Mouse (Mus musculus): Measurements from ENCODE around the gene a. TPM values are rescaled to one million over a fixed set of nuclear protein-coding genes. Genes with fewer than 3 reads are reported as not detected.

a gene
- polyA plus RNA-seq, 1 experiment: not detected

- Histone ChIP-seq H3K4me1 (ENCODE audit: control insufficient read depth, insufficient read depth, insufficient read length, low read length) (peaks cover 8% of the 10 kb centered on the region; the same call in 1 of the 2 replicates), H3K4me3 (ENCODE audit: insufficient read depth, low read depth, low read length) (no peak overlapping the region), H3K27ac (replicated peaks; ENCODE audit: low read depth, low read length) (no peak overlapping the region)
These were observed 12.6 kb downstream of the a start for GRCm38 (mm10) chr2:154803845-154804244.

- H3K4me1 ChIP-seq (ENCODE audit: control insufficient read depth, insufficient read depth, insufficient read length, low read length): peaks cover 13% of the 10 kb centered on the region; the same call in 1 of the 2 replicates
- no peak overlapping the region for H3K27ac ChIP-seq (replicated peaks; ENCODE audit: low read depth, low read length)
- no peak overlapping the region for H3K4me3 ChIP-seq (ENCODE audit: insufficient read depth, low read depth, low read length)
These were observed 16.5 kb downstream of the a start for GRCm38 (mm10) chr2:154807689-154808088.

GRCm38 (mm10) chr2:154809107-154809762 is 18.0 kb downstream of the a start:
- Histone ChIP-seq H3K4me1 (ENCODE audit: control insufficient read depth, insufficient read depth, insufficient read length, low read length) (peaks cover 13% of the 10 kb centered on the region; the same call in 1 of the 2 replicates), H3K27ac (replicated peaks; ENCODE audit: low read depth, low read length) (no peak overlapping the region), H3K4me3 (ENCODE audit: insufficient read depth, low read depth, low read length) (no peak overlapping the region)

GRCm38 (mm10) chr2:154810821-154811220 is 19.6 kb downstream of the a start:
- Histone ChIP-seq H3K27ac (replicated peaks; ENCODE audit: low read depth, low read length) (no peak overlapping the region), H3K4me3 (ENCODE audit: insufficient read depth, low read depth, low read length) (no peak overlapping the region), H3K4me1 (ENCODE audit: control insufficient read depth, insufficient read depth, insufficient read length, low read length) (peaks cover 13% of the 10 kb centered on the region; the same call in 1 of the 2 replicates)

GRCm38 (mm10) chr2:154813426-154813825 is 22.2 kb downstream of the a start:
- Histone ChIP-seq H3K27ac (replicated peaks; ENCODE audit: low read depth, low read length) (no peak overlapping the region), H3K4me1 (ENCODE audit: control insufficient read depth, insufficient read depth, insufficient read length, low read length) (peaks cover 14% of the 10 kb centered on the region; the same call in 1 of the 2 replicates), H3K4me3 (ENCODE audit: insufficient read depth, low read depth, low read length) (no peak overlapping the region)

- Histone ChIP-seq H3K4me3 (ENCODE audit: insufficient read depth, low read depth, low read length) (no peak overlapping the region), H3K4me1 (ENCODE audit: control insufficient read depth, insufficient read depth, insufficient read length, low read length) (peaks cover 20% of the 10 kb centered on the region; the same call in 1 of the 2 replicates)
These were observed 25.9 kb downstream of the a start for GRCm38 (mm10) chr2:154817089-154817488.

GRCm38 (mm10) chr2:154817788-154818187 is 26.6 kb downstream of the a start:
- Histone ChIP-seq H3K4me1 (ENCODE audit: control insufficient read depth, insufficient read depth, insufficient read length, low read length) (peaks cover 20% of the 10 kb centered on the region; the same call in 1 of the 2 replicates), H3K27ac (replicated peaks; ENCODE audit: low read depth, low read length) (no peak overlapping the region)

More at GRCm38 (mm10) chr2:154817089-154817488, 25.9 kb downstream of the a start:
- no peak overlapping the region for H3K27ac ChIP-seq (replicated peaks; ENCODE audit: low read depth, low read length)

GRCm38 (mm10) chr2:154818599-154818998 is 27.4 kb downstream of the a start:
- H3K4me3 ChIP-seq (ENCODE audit: insufficient read depth, low read depth, low read length): no peak overlapping the region
- H3K4me1 ChIP-seq (ENCODE audit: control insufficient read depth, insufficient read depth, insufficient read length, low read length): peaks cover 20% of the 10 kb centered on the region; the same call in 1 of the 2 replicates
- H3K27ac ChIP-seq (replicated peaks; ENCODE audit: low read depth, low read length): no peak overlapping the region

More at GRCm38 (mm10) chr2:154817788-154818187, 26.6 kb downstream of the a start:
- no peak overlapping the region for H3K4me3 ChIP-seq (ENCODE audit: insufficient read depth, low read depth, low read length)

- peaks cover 20% of the 10 kb centered on the region; the same call in 1 of the 2 replicates for H3K4me1 ChIP-seq (ENCODE audit: control insufficient read depth, insufficient read depth, insufficient read length, low read length)
- H3K27ac ChIP-seq (replicated peaks; ENCODE audit: low read depth, low read length): 0 out of 2 replicates have a peak overlapping the region, but pooled peaks have one; percentile 18
These were observed 29.1 kb downstream of the a start for GRCm38 (mm10) chr2:154820346-154820745.

GRCm38 (mm10) chr2:154826054-154826538 is 34.9 kb downstream of the a start:
- H3K27ac ChIP-seq (replicated peaks; ENCODE audit: low read depth, low read length): no peak overlapping the region
- H3K4me1 ChIP-seq (ENCODE audit: control insufficient read depth, insufficient read depth, insufficient read length, low read length): peaks cover 12% of the 10 kb centered on the region
- H3K4me3 ChIP-seq (ENCODE audit: insufficient read depth, low read depth, low read length): no peak overlapping the region

More at GRCm38 (mm10) chr2:154820346-154820745, 29.1 kb downstream of the a start:
- no peak overlapping the region for H3K4me3 ChIP-seq (ENCODE audit: insufficient read depth, low read depth, low read length)

- peaks cover 12% of the 10 kb centered on the region for H3K4me1 ChIP-seq (ENCODE audit: control insufficient read depth, insufficient read depth, insufficient read length, low read length)
- no peak overlapping the region for H3K27ac ChIP-seq (replicated peaks; ENCODE audit: low read depth, low read length)
- no peak overlapping the region for H3K4me3 ChIP-seq (ENCODE audit: insufficient read depth, low read depth, low read length)
These were observed 36.3 kb downstream of the a start for GRCm38 (mm10) chr2:154827521-154827920.

- H3K4me1 ChIP-seq (ENCODE audit: control insufficient read depth, insufficient read depth, insufficient read length, low read length): peaks cover 9% of the 10 kb centered on the region
- H3K27ac ChIP-seq (replicated peaks; ENCODE audit: low read depth, low read length): no peak overlapping the region
- no peak overlapping the region for H3K4me3 ChIP-seq (ENCODE audit: insufficient read depth, low read depth, low read length)
These were observed 41.3 kb downstream of the a start for GRCm38 (mm10) chr2:154832471-154832870.

GRCm38 (mm10) chr2:154834149-154834865 is 43.1 kb downstream of the a start:
- Histone ChIP-seq H3K4me3 (ENCODE audit: insufficient read depth, low read depth, low read length) (no peak overlapping the region), H3K4me1 (ENCODE audit: control insufficient read depth, insufficient read depth, insufficient read length, low read length) (peaks cover 8% of the 10 kb centered on the region), H3K27ac (replicated peaks; ENCODE audit: low read depth, low read length) (no peak overlapping the region)

GRCm38 (mm10) chr2:154836537-154836936 is 45.3 kb downstream of the a start:
- Histone ChIP-seq H3K27ac (replicated peaks; ENCODE audit: low read depth, low read length) (no peak overlapping the region), H3K4me1 (ENCODE audit: control insufficient read depth, insufficient read depth, insufficient read length, low read length) (no peaks in the 10 kb centered on the region; the same call in 1 of the 2 replicates), H3K4me3 (ENCODE audit: insufficient read depth, low read depth, low read length) (no peak overlapping the region)

- Histone ChIP-seq H3K27ac (replicated peaks; ENCODE audit: low read depth, low read length) (no peak overlapping the region), H3K4me3 (ENCODE audit: insufficient read depth, low read depth, low read length) (no peak overlapping the region), H3K4me1 (ENCODE audit: control insufficient read depth, insufficient read depth, insufficient read length, low read length) (no peaks in the 10 kb centered on the region; the same call in 1 of the 2 replicates)
These were observed 56.9 kb downstream of the a start for GRCm38 (mm10) chr2:154848086-154848485.
